Mouse (Mus musculus) stomach, embryonic 16.5 days (tissue): Measurements from ENCODE around the gene Mapkapk3. TPM values are rescaled to one million over a fixed set of nuclear protein-coding genes. Genes with fewer than 3 reads are reported as not detected.

Experiments used
- ATAC-seq: fragments of 200-750 bp; cut with Nextera tagmentation; 2 replicates; pipeline ENCODE4 v1.8.0; 2017; ENCODE audit warnings: moderate number of reproducible peaks, moderate TSS enrichment; ENCODE audit not compliant: insufficient read depth, low FRiP score
- H3K27ac ChIP-seq: fragments of 300-500 bp; sonication (generic); 2 replicates; pipeline ENCODE4 v1.5.1; 2014; ENCODE audit warnings: low read length
- H3K27me3 ChIP-seq: fragments of 300-500 bp; sonication (generic); 2 replicates; pipeline ENCODE4 v1.6.1; 2014; ENCODE audit warnings: low read length, control low read depth, mixed read lengths; ENCODE audit not compliant: control insufficient read depth, insufficient read depth
- H3K36me3 ChIP-seq: fragments of 300-500 bp; sonication (generic); 2 replicates; pipeline ENCODE4 v1.6.1; 2014; ENCODE audit warnings: low read length; ENCODE audit not compliant: control insufficient read depth, insufficient read depth
- H3K4me1 ChIP-seq: fragments of 300-500 bp; sonication (generic); 2 replicates; pipeline ENCODE4 v1.6.1; 2014; ENCODE audit warnings: low read length, control low read depth, mixed read lengths; ENCODE audit not compliant: control insufficient read depth, insufficient read depth
- H3K4me2 ChIP-seq: fragments of 300-500 bp; sonication (generic); 2 replicates; pipeline ENCODE4 v1.6.1; 2014; ENCODE audit warnings: low read depth, low read length, mixed read lengths
- H3K4me3 ChIP-seq: fragments of 300-500 bp; sonication (generic); replicated peaks from 2 replicates; pipeline ENCODE4 v1.5.1; 2014; ENCODE audit warnings: mild to moderate bottlenecking, low read length
- H3K9ac ChIP-seq: fragments of 300-500 bp; sonication (generic); 2 replicates; pipeline ENCODE4 v1.6.1; 2014; ENCODE audit warnings: low read length
- H3K9me3 ChIP-seq: fragments of 300-500 bp; sonication (generic); replicated peaks from 2 replicates; pipeline ENCODE4 v1.6.1; 2016; ENCODE audit warnings: low read length, control low read depth; ENCODE audit not compliant: control insufficient read depth
- WGBS: fragments of 180-500 bp; shearing (Covaris S2); extraction: QIAGEN DNeasy Blood & Tissue Kit; methylation state at CpG from one replicate; pipeline ENCODE4 v1.1.7; 2014; 5-methylcytosine and 5-hydroxymethylcytosine counted together
- microRNA-seq: library from miRNA; unstranded; fragments of <30 nt; microRNA quantifications from one replicate; pipeline ENCODE4, GENCODE M21; 2016
- polyA plus RNA-seq: library from polyadenylated mRNA; unstranded; fragments of >200 nt; fragmentation: Nextera tagmentation; extraction: Ambion mirVana; gene quantifications from 2 replicates; pipeline ENCODE4 v1.2.1, GENCODE M21; 2015

Mapkapk3 gene
- polyA plus RNA-seq, 1 experiment from 2014 or later, result 41.2 TPM

- Histone ChIP-seq H3K4me1 (peaks cover 4% of the 10 kb centered on the region; the same call in 1 of the 2 replicates), H3K9ac (no peak overlapping the region), H3K4me2 (no peak overlapping the region), H3K36me3 (no peaks in the 10 kb centered on the region), H3K27ac (no peak overlapping the region), H3K9me3 (no peaks in the 10 kb centered on the region), H3K27me3 (peaks cover 76% of the 10 kb centered on the region), H3K4me3 (no peak overlapping the region)
- no peak for ATAC-seq
- WGBS, result 42% methylated on average over 5 of the region's 5 CpGs
Measured at GRCm38 (mm10) chr9:107235261-107235660, 54.4 kb downstream of the Mapkapk3 start.

GRCm38 (mm10) chr9:107232140-107232539, 57.5 kb downstream of the Mapkapk3 start:
- 32% methylated on average over 9 of the region's 9 CpGs for WGBS
- Histone ChIP-seq H3K27me3 (peaks cover 78% of the 10 kb centered on the region), H3K9me3 (no peaks in the 10 kb centered on the region), H3K4me1 (peaks cover 4% of the 10 kb centered on the region; the same call in 1 of the 2 replicates), H3K9ac (no peak overlapping the region), H3K4me2 (peak overlapping the region; percentile 98), H3K27ac (no peak overlapping the region), H3K4me3 (peak overlapping the region; percentile 55), H3K36me3 (no peaks in the 10 kb centered on the region)
- no peak for ATAC-seq

GRCm38 (mm10) chr9:107231539-107232139, 58.0 kb downstream of the Mapkapk3 start, which contains the start of gene Dock3:
Dock3 (minus strand) TSS chr9:107231909.
- no peaks in the 10 kb centered on the region for H3K36me3 ChIP-seq
- peak within 1 kb of the TSS; percentile 55 for H3K4me3 ChIP-seq
- peaks cover 76% of the 10 kb centered on the region for H3K27me3 ChIP-seq
- peak; percentile 87 for ATAC-seq
- peaks cover 4% of the 10 kb centered on the region; the same call in 1 of the 2 replicates for H3K4me1 ChIP-seq
- no peak within 1 kb of the TSS for H3K27ac ChIP-seq
- WGBS, result under 1% methylated on average over 78 of the region's 87 CpGs
- H3K9me3 ChIP-seq, result no peaks in the 10 kb centered on the region
- H3K4me2 ChIP-seq, result peak within 1 kb of the TSS; percentile 98
- peak within 1 kb of the TSS; percentile 61 for H3K9ac ChIP-seq

- no peaks in the 10 kb centered on the region for H3K36me3 ChIP-seq
- peaks cover 4% of the 10 kb centered on the region; the same call in 1 of the 2 replicates for H3K4me1 ChIP-seq
- H3K4me3 ChIP-seq, result peak overlapping the region; percentile 55
- WGBS, result 2% methylated on average over 34 of the region's 50 CpGs
- peak overlapping the region; percentile 61 for H3K9ac ChIP-seq
- no peaks in the 10 kb centered on the region for H3K9me3 ChIP-seq
- H3K27ac ChIP-seq, result no peak overlapping the region
- ATAC-seq, result peak; percentile 64
- peak overlapping the region; percentile 98 for H3K4me2 ChIP-seq
- H3K27me3 ChIP-seq, result peaks cover 74% of the 10 kb centered on the region
Measured at GRCm38 (mm10) chr9:107230991-107231538, 58.6 kb downstream of the Mapkapk3 start.

GRCm38 (mm10) chr9:107224597-107224996, 65.1 kb downstream of the Mapkapk3 start:
- 80% methylated on average over 1 of the region's 1 CpGs for whole genome bisulfite sequencing
- Histone ChIP-seq H3K4me1 (no peaks in the 10 kb centered on the region), H3K36me3 (no peaks in the 10 kb centered on the region), H3K9me3 (no peaks in the 10 kb centered on the region), H3K27ac (no peak overlapping the region), H3K4me3 (no peak overlapping the region), H3K9ac (no peak overlapping the region), H3K4me2 (no peak overlapping the region), H3K27me3 (peaks cover 21% of the 10 kb centered on the region)
- ATAC-seq, result no peak

Small RNA genes lying within 50 kb of the gene (microRNA-seq; reads per million reads assigned to microRNA genes)
- not detected for gene Gm22238

Other genes starting within 250 kb of the Mapkapk3 start
- 0.30 and 0.45 TPM in 2 replicates for gene Dock3, start 58.0 kb downstream of the Mapkapk3 start, polyA plus RNA-seq
- gene Cish, start 6.1 kb upstream of the Mapkapk3 start, polyA plus RNA-seq, result 13.2 and 16.5 TPM in 2 replicates
- 11.3 and 11.8 TPM in 2 replicates for gene Hemk1, start 48.5 kb upstream of the Mapkapk3 start, polyA plus RNA-seq
- 0.47 and 0.90 TPM in 2 replicates for gene 6430571L13Rik, start 50.7 kb upstream of the Mapkapk3 start, polyA plus RNA-seq
- gene Cacna2d2, start 109.7 kb upstream of the Mapkapk3 start, polyA plus RNA-seq, result 0.19 and 0.35 TPM in 2 replicates
- 38.1 and 40.2 TPM in 2 replicates for gene Tmem115, start 244.1 kb upstream of the Mapkapk3 start, polyA plus RNA-seq